Mouse (Mus musculus) lung, postnatal 36 days (tissue): ENCODE results near the gene Gskip.
A peak's percentile ranks its signal among the peaks of the same experiment; 100 is the strongest.

Experiments used
- DNase-seq: peaks from one replicate; pipeline ENCODE4 v3.0.0; 2022; ENCODE audit warnings: mixed read lengths

Gskip gene

GRCm38 (mm10) chr12:105683933-105684901 lies at the start of gene Gskip:
Gskip (plus strand) TSS chr12:105684829.
- DNase-seq = peak; percentile 51

- DNase-seq = no peak
These were observed 48.1 kb upstream of the Gskip start for GRCm38 (mm10) chr12:105636551-105636950.

GRCm38 (mm10) chr12:105637554-105637953 lies 47.1 kb upstream of the Gskip start:
- peak; percentile 18 for DNase-seq

GRCm38 (mm10) chr12:105642770-105643321 lies 41.8 kb upstream of the Gskip start:
- peak; percentile 3 for DNase-seq

GRCm38 (mm10) chr12:105655850-105656249 lies 28.8 kb upstream of the Gskip start:
- DNase-seq = no peak

GRCm38 (mm10) chr12:105676274-105676673 lies 8.4 kb upstream of the Gskip start:
- DNase-seq = no peak

- DNase-seq = no peak
These were observed 6.4 kb upstream of the Gskip start for GRCm38 (mm10) chr12:105678211-105678610.

GRCm38 (mm10) chr12:105678762-105679161 lies 5.9 kb upstream of the Gskip start:
- DNase-seq = no peak

GRCm38 (mm10) chr12:105685001-105685691 lies 517 bp downstream of the Gskip start, which contains the start of gene Atg2b:
Atg2b (minus strand) TSS chr12:105685211.
- peak; percentile 97 for DNase-seq

GRCm38 (mm10) chr12:105686791-105687190 lies 2.2 kb downstream of the Gskip start:
- DNase-seq = peak; percentile 5

- no peak for DNase-seq
These were observed 2.8 kb downstream of the Gskip start for GRCm38 (mm10) chr12:105687416-105687815.

- peak; percentile 12 for DNase-seq
These were observed 3.9 kb downstream of the Gskip start for GRCm38 (mm10) chr12:105688546-105688945.

GRCm38 (mm10) chr12:105689435-105689834 lies 4.8 kb downstream of the Gskip start:
- no peak for DNase-seq

GRCm38 (mm10) chr12:105694021-105694420 lies 9.4 kb downstream of the Gskip start:
- no peak for DNase-seq

- no peak for DNase-seq
These were observed 11.2 kb downstream of the Gskip start for GRCm38 (mm10) chr12:105695848-105696247.

- no peak for DNase-seq
These were observed 12.6 kb downstream of the Gskip start for GRCm38 (mm10) chr12:105697104-105697780.

GRCm38 (mm10) chr12:105700433-105700832 lies 15.8 kb downstream of the Gskip start:
- no peak for DNase-seq

- peak; percentile 85 for DNase-seq
These were observed 21.3 kb downstream of the Gskip start, which contains the start of gene Ak7 for GRCm38 (mm10) chr12:105705799-105706487. Ak7 (plus strand) TSS chr12:105705976.

GRCm38 (mm10) chr12:105718616-105719015 lies 34.0 kb downstream of the Gskip start:
- DNase-seq = peak; percentile 31

- no peak for DNase-seq
These were observed 35.6 kb downstream of the Gskip start for GRCm38 (mm10) chr12:105720196-105720595.

GRCm38 (mm10) chr12:105721452-105722132 lies 37.0 kb downstream of the Gskip start:
- no peak for DNase-seq
